Mouse (Mus musculus): ENCODE measurements around the gene Sertad4. TPM values are rescaled to one million over a fixed set of nuclear protein-coding genes. Genes with fewer than 3 reads are reported as not detected.
A peak's percentile ranks its signal among the peaks of the same experiment; 100 is the strongest.

The Sertad4 gene
- 1 to 10 TPM; 1.9 to 2.7 TPM for total RNA-seq (2021)
- long read RNA-seq, experiment 1, transcript Sertad4-204 (4 exons, 3,350 nt): major isoform, 7 of 9 reads
- long read RNA-seq, experiment 1, partial matches to known transcripts: 0 of 9 reads
- long read RNA-seq, experiment 1, other reads (novel, unspliced or antisense): 2 of 9 reads
- long read RNA-seq, experiment 2, partial matches to known transcripts: 0 of 2 reads
- long read RNA-seq, experiment 2, other reads (novel, unspliced or antisense): 1 of 2 reads

- intact Hi-C loops (cut with DNase I): loop anchor here (5.0 kb wide), 1 partner anchor 68 kb away; no protein-coding TSS in a partner anchor
Observed at GRCm38 (mm10) chr1:192855474-192856230, at the start of gene Sertad4. TSS of gene Sertad4 (minus strand) at chr1:192855756.

GRCm38 (mm10) chr1:192901516-192901915 lies 46.0 kb upstream of the Sertad4 start:
- no peak overlapping the region for H3K27ac ChIP-seq
- no peak for TF ChIP-seq CTCF (IDR thresholded peaks at IDR 0.05)
- no peak for DNase-seq
- no peak overlapping the region for H3K4me3 ChIP-seq
- intact Hi-C loops (cut with DNase I): no loop called here

More at GRCm38 (mm10) chr1:192855474-192856230, at the start of gene Sertad4:
- peak; percentile 81 for DNase-seq
- no peak for TF ChIP-seq CTCF (IDR thresholded peaks at IDR 0.05)
- peak within 1 kb of the TSS; percentile 89 for H3K4me3 ChIP-seq
- peak within 1 kb of the TSS; percentile 86 for H3K27ac ChIP-seq

GRCm38 (mm10) chr1:192900913-192901312 lies 45.4 kb upstream of the Sertad4 start:
- intact Hi-C loops (cut with DNase I): no loop called here
- TF ChIP-seq CTCF (IDR thresholded peaks at IDR 0.05): no peak
- DNase-seq: no peak
- no peak overlapping the region for H3K27ac ChIP-seq
- H3K4me3 ChIP-seq: no peak overlapping the region

- H3K4me3 ChIP-seq: no peak overlapping the region
- no peak overlapping the region for H3K27ac ChIP-seq
- intact Hi-C loops (cut with DNase I): no loop called here
Observed at GRCm38 (mm10) chr1:192898742-192899141, 43.2 kb upstream of the Sertad4 start.

GRCm38 (mm10) chr1:192897218-192897617 lies 41.7 kb upstream of the Sertad4 start:
- intact Hi-C loops (cut with DNase I): no loop called here
- DNase-seq: peak; percentile 16
- peak; percentile 30; the same call in 1 of the 2 replicates for TF ChIP-seq CTCF (IDR thresholded peaks at IDR 0.05)
- H3K4me3 ChIP-seq: 0 out of 2 replicates have a peak overlapping the region, but pooled peaks have one; percentile 24
- H3K27ac ChIP-seq: no peak overlapping the region

More at GRCm38 (mm10) chr1:192898742-192899141, 43.2 kb upstream of the Sertad4 start:
- no peak for TF ChIP-seq CTCF (IDR thresholded peaks at IDR 0.05)
- no peak for DNase-seq

GRCm38 (mm10) chr1:192896076-192896475 lies 40.5 kb upstream of the Sertad4 start:
- intact Hi-C loops (cut with DNase I): no loop called here

GRCm38 (mm10) chr1:192890716-192891115 lies 35.2 kb upstream of the Sertad4 start:
- intact Hi-C loops (cut with DNase I): no loop called here
- DNase-seq: no peak
- no peak overlapping the region for H3K27ac ChIP-seq
- H3K4me3 ChIP-seq: no peak overlapping the region
- no peak for TF ChIP-seq CTCF (IDR thresholded peaks at IDR 0.05)

More at GRCm38 (mm10) chr1:192896076-192896475, 40.5 kb upstream of the Sertad4 start:
- no peak for DNase-seq
- TF ChIP-seq CTCF (IDR thresholded peaks at IDR 0.05): no peak
- H3K4me3 ChIP-seq: no peak overlapping the region
- H3K27ac ChIP-seq: no peak overlapping the region

- no peak overlapping the region for H3K27ac ChIP-seq
- TF ChIP-seq CTCF (IDR thresholded peaks at IDR 0.05): peak; percentile 48
- no peak for DNase-seq
- no peak overlapping the region for H3K4me3 ChIP-seq
- intact Hi-C loops (cut with DNase I): loop anchor here (10.0 kb wide), 1 partner anchor 98 kb away; no protein-coding TSS in a partner anchor
Observed at GRCm38 (mm10) chr1:192882617-192883295, 27.2 kb upstream of the Sertad4 start.

GRCm38 (mm10) chr1:192880130-192880529 lies 24.6 kb upstream of the Sertad4 start:
- Histone ChIP-seq H3K4me3 (no peak overlapping the region), H3K27ac (no peak overlapping the region)
- intact Hi-C loops (cut with DNase I): loop anchor here (10.0 kb wide), 1 partner anchor 95 kb away; no protein-coding TSS in a partner anchor
- TF ChIP-seq CTCF (IDR thresholded peaks at IDR 0.05): peak; percentile 20; the same call in 1 of the 2 replicates
- DNase-seq: no peak

- Histone ChIP-seq H3K27ac (no peak overlapping the region), H3K4me3 (no peak overlapping the region)
- intact Hi-C loops (cut with DNase I): no loop called here
- no peak for DNase-seq
- TF ChIP-seq CTCF (IDR thresholded peaks at IDR 0.05): no peak
Observed at GRCm38 (mm10) chr1:192879086-192879580, 23.6 kb upstream of the Sertad4 start.

- intact Hi-C loops (cut with DNase I): no loop called here
- H3K4me3 ChIP-seq: no peak overlapping the region
- no peak for TF ChIP-seq CTCF (IDR thresholded peaks at IDR 0.05)
- no peak overlapping the region for H3K27ac ChIP-seq
- DNase-seq: no peak
Observed at GRCm38 (mm10) chr1:192872841-192873240, 17.3 kb upstream of the Sertad4 start.

GRCm38 (mm10) chr1:192869761-192870160 lies 14.2 kb upstream of the Sertad4 start:
- H3K4me3 ChIP-seq: no peak overlapping the region
- intact Hi-C loops (cut with DNase I): no loop called here
- no peak overlapping the region for H3K27ac ChIP-seq
- TF ChIP-seq CTCF (IDR thresholded peaks at IDR 0.05): no peak
- no peak for DNase-seq

Measured in gastrocnemius, adult 2 months (tissue).